Mouse (Mus musculus): ENCODE measurements around the gene Malsu1. TPM values are rescaled to one million over a fixed set of nuclear protein-coding genes. Genes with fewer than 3 reads are reported as not detected.

The Malsu1 gene
- polyA plus RNA-seq, 1 experiment from 2014 or later, result 82.9 TPM

DNA sequence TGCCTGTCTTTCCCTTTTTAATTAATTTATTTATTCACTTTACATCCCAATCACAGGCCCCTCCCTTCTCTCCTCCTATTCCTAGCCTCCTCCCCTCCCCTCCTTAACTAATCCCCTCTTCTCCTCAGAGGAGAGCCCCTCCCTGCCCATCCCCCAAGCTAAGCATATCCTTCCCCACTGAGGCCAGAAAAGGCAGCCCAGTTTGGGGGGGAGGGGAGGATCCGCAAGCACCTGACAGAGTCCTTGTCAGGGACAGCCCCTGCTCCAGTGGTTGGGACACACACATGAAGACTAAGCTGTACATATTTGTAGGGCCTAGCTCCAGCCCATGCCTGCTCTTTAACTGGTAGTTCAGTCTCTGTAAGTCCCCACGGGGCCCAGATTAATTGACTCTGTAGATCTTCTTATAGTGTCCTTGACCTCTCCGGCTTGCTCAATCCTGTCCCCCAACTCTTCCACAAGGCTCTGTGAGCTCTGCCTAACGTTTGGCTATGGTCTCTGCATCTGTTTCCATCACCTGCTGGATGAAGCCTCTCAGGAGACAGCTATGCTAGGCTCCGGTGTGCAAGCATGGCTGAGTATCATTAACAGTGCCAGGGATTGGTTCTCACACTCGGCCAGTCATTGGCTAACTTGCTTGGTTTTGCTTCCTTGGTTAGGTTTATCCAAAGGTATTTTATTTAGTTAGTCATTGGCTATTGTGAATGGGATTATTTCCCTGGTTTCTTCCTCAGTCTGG, 58.9 kb downstream of the Malsu1 start:
- peak; percentile 46 for DNase-seq (ENCODE audit: low spot score)
- H3K4me3 ChIP-seq (ENCODE audit: low read depth, low read length), result no peak overlapping the region
- no peak for ATAC-seq (replicated peaks; ENCODE audit: low FRiP score, low TSS enrichment, low read depth)
- no peaks in the 10 kb centered on the region for H3K9me3 ChIP-seq (ENCODE audit: control insufficient read depth, low read length)
- no peaks in the 10 kb centered on the region for H3K27me3 ChIP-seq (replicated peaks; ENCODE audit: control insufficient read depth, insufficient read depth, low read length)
- 64% methylated on average over 6 of the region's 6 CpGs for WGBS
- no peak overlapping the region for H3K4me2 ChIP-seq (ENCODE audit: low read length)
- no peak overlapping the region for H3K9ac ChIP-seq (ENCODE audit: low read length)
- H3K27ac ChIP-seq (ENCODE audit: low read depth), result no peak overlapping the region
- H3K4me1 ChIP-seq (replicated peaks; ENCODE audit: control insufficient read depth, insufficient read depth, low read length), result peaks cover 15% of the 10 kb centered on the region; the same call in 1 of the 2 replicates
- H3K36me3 ChIP-seq (ENCODE audit: control insufficient read depth, insufficient read depth, low read length), result peaks cover 27% of the 10 kb centered on the region

Other genes with a start within 250 kb of the Malsu1 start
- gene Tmem176a, start 232.9 kb upstream of the Malsu1 start, polyA plus RNA-seq (2014; fragmentation: Nextera tagmentation; extraction: Ambion mirVana), result 171 and 182 TPM in 2 replicates
- 373 and 390 TPM in 2 replicates for gene Tmem176b, start 232.3 kb upstream of the Malsu1 start, polyA plus RNA-seq (2014; fragmentation: Nextera tagmentation; extraction: Ambion mirVana)
- gene Aoc1, start 200.9 kb upstream of the Malsu1 start, polyA plus RNA-seq (2014; fragmentation: Nextera tagmentation; extraction: Ambion mirVana), result 2.5 and 2.8 TPM in 2 replicates
- not detected in 2 replicates for gene 1600015I10Rik, start 143.9 kb upstream of the Malsu1 start, polyA plus RNA-seq (2014; fragmentation: Nextera tagmentation; extraction: Ambion mirVana)
- gene Doxl2, start 98.8 kb upstream of the Malsu1 start, polyA plus RNA-seq (2014; fragmentation: Nextera tagmentation; extraction: Ambion mirVana), result not detected in 2 replicates
- gene Svs1, start 86.9 kb upstream of the Malsu1 start, polyA plus RNA-seq (2014; fragmentation: Nextera tagmentation; extraction: Ambion mirVana), result not detected in 2 replicates
- gene Gpnmb, start 37.2 kb upstream of the Malsu1 start, polyA plus RNA-seq (2014; fragmentation: Nextera tagmentation; extraction: Ambion mirVana), result 0.34 and 0.47 TPM in 2 replicates
- gene Igf2bp3, start 141.2 kb downstream of the Malsu1 start, polyA plus RNA-seq (2014; fragmentation: Nextera tagmentation; extraction: Ambion mirVana), result 105 and 111 TPM in 2 replicates
- gene Tra2a, start 190.2 kb downstream of the Malsu1 start, polyA plus RNA-seq (2014; fragmentation: Nextera tagmentation; extraction: Ambion mirVana), result 45.6 and 45.9 TPM in 2 replicates
- 13.7 and 15.1 TPM in 2 replicates for gene Ccdc126, start 245.5 kb downstream of the Malsu1 start, polyA plus RNA-seq (2014; fragmentation: Nextera tagmentation; extraction: Ambion mirVana)

All from intestine, embryonic 14.5 days (tissue).